Mouse (Mus musculus) heart, postnatal 4 days (tissue): Measurements from ENCODE around the gene Itga4. TPM values are rescaled to one million over a fixed set of nuclear protein-coding genes. Genes with fewer than 3 reads are reported as not detected.

Experiments used
- DNase-seq: peaks from one replicate; pipeline ENCODE4 v3.0.0; 2021
- total RNA-seq, 2 experiments: library from RNA; stranded (reverse); gene quantifications; 2 replicates each; pipeline ENCODE4 v1.2.3; 2021

Gene Itga4
- total RNA-seq, 2 experiments from 2014 or later = 3.2 to 4.0 TPM

DNA sequence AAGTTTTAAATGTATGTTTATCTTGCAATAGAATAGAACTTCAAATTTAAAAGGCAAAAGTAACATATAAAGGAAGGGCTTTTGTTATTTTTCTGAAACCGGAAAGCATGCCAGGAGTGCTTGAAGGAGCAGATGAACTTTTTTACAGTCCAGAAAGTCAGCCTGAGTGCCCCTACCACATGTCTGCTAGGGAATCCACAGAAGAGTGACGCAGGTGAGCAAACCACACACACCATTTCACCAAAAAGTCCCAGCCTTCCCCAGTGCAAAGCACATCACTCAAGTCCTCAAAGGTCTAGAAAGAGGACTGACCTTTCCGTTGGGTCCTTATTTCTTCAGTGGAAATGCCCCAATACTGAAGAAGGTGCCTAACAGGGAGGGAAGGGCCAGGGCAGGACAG is 11.3 kb downstream of the Itga4 start:
- no peak for DNase-seq

DNA sequence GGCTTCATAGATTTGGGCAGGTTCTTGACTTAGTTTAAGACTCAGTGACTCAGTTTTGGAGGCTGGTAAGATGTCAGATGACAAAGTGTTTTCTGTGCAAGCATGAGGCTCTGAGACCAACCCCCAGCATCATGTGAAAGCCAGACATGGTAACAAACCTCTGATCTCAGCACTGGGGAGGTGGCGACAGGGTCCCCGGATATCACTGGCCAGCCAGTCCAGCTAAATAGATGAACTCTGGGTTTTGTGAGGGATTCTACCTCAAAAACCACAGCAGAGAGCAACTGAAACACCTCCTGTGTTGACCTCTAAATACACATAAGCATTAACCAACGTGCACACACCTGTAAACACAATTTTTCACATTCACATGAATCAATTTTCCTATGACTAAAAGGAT is 12.0 kb downstream of the Itga4 start:
- no peak for DNase-seq

DNA sequence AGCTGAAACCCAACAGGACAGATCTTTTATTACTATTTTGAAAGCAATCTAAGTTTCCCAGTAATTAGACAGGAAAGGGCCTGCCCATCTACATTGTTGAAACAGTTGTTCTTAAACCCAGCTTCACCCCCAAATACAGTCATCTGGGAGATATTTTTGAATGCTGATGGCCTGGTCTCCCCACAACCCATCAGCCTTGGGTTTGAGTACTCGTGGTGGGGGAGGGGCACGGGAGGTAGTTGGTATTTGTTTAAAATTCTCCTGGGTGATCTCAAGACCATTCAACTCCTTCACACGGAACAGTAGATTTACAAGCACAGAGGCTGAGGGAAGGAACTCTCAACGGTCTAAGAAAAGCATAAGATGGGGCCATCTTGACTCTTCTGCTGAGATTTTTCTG is 13.6 kb downstream of the Itga4 start:
- no peak for DNase-seq

DNA sequence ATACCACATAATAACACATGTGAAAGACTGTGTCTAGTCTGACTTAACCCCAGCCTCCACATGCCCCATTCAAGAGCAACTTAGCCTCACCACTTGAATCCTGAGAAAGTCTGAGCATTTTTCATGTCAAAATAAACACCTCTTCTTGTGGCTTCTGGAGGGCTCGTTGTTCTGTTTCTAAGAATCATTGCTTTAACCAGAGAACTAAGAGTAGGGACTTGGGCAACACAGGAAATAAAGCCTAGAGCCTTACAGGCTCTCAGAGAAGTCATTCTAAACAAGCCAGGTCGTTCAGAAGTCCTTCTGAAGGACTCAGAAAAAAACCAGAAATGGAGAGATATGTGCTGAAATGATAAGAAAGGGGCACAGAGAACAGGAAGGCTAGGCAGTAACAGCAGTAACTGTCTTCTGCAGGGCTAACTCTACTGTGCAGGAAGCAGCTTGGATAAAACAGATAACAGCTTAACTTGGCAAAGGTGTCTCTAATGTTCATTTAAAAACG is 14.9 kb downstream of the Itga4 start:
- DNase-seq = no peak

DNA sequence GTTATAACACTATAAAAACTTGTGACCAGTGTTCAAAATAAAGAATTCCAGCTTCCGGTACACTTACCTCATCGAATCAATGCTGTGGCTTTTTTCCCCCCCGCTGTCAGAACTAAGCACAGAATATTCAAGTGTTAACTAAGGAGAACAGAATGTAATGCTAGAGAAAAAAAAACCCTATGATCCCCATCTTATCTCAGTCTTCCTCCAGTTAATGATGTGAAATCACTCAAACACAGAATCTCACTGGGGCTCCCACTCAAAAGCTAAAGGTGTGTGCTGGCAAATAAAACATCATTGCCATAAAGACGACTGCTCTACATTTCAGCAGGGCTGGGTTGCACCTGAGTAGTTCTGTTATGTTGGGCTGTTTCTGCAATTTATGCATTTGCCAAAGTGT is 16.6 kb downstream of the Itga4 start:
- DNase-seq = no peak

DNA sequence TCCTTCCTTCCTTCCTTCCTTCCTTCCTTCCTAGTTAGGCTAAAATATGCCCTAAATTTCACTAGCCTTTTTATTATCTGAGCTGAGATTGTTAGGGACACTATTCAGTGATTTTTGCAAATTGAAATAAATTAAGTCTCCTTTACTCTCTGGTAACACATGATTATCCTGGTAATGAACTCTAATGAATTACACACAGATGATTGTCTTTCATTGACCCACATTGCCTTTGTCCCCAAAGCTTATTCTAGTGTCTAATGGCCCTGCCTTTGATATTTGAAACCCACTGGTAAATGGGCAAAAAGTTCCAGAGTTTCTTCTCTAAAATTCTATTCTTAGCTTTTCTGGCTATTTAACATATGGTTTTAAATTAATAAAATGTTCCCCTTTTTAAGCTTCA is 23.4 kb downstream of the Itga4 start:
- DNase-seq = no peak

DNA sequence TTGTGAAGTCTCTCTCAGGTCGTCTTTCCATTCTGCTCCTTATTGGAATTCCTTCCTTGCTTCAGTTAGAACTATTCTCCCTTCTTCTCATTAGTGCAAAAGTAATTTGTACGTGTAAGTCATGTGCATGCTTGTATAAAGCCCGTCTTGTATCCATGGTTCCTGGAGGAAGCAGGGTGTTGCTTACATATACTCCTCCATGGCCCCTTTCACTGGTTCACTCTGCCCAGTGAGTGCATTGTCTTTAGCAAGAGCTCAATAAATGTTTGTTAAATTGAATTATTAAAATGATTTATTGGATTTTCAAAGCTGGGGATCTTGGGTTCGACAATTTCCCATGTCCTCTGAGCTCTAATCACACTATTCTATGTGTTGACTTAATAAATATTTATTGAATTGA is 29.0 kb downstream of the Itga4 start:
- no peak for DNase-seq

DNA sequence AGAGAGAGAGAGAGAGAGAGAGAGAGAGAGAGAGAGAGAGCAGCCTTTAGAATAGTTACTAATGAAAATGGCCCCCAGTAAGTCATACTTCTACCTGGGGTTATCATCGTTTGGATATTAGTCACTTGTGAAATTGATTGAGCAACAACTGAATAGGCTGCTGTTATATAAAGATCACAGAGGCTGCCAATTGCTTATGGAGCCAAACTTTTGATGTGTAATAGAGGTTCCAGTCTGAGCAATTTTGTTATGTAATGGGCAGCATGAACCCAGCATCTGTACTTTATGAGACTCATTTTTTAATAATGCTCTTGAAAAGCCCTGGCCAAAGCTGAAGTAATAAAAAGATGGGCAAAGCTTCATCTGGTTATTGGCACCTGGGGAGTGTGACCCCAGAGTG is 34.9 kb downstream of the Itga4 start:
- no peak for DNase-seq

DNA sequence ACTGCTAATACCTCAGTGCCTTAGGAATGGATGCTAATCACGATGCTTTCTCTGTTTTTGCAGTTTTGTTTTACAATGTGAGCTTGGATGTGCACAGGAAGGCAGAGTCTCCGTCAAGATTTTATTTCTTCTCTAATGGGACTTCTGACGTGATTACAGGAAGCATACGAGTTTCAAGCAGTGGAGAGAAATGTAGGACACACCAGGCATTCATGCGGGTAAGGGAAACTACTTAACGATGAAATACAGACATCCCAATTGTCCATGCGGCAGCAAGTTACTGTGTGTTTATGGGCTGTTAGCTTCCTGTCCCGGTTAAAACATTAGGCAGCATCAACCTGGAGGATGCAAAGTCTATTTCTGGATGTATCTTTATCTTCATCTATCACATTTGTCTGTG is 36.7 kb downstream of the Itga4 start:
- no peak for DNase-seq

DNA sequence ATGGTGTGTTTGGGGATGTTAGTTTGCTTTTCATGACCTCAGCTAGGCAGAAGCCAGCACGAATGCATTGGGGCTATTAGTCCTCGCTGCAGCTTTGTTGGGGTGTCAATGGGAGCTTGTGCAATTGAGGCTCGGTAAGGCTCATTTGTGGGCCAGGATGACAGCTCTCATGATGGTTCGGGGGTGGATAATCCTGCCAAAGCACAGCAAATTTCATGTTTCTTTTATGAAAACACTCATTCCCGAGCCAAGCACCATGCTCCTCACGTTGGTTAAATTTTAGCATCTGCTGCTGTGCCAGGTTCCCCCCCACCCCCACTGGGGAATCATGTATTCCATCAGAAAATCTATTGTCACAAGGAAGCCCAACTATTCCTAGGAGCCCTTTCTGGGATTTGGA is 37.2 kb downstream of the Itga4 start:
- no peak for DNase-seq

DNA sequence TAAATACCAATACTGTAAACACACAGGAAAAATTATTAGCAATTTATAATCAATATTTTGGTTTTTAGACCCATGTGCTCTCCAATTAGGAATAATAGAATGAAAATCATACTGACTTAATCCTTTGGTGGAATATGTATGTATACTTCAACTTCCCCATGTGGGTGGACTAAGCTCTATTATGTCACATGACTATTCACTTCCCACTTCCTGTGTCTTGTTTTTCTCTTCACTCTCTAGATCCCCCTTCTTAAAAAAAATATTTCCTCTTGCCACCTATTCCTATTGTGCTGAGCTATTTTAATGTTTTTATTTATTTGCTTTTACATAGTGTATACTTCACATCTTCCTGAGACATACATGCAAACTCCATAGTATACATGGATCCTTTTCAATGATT is 47.2 kb downstream of the Itga4 start:
- DNase-seq = no peak

DNA sequence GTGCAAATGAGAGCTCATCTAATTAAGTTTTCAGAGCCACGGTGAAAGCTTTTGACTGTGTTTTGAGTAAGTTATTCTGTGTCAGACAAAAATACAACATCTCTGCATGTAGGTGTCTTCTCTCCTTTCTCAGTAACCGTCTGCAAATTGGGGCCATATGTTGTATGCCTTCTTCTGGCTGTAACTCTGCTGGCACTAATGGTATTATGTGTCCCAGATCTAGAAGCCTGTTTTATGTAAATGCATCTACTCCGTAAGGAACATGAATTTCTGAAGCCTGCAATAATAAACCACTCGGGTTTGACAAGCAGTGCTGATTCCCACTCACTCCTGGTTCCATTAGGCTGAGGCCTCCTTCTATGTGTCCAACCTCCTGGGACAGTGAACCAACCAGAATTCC is 52.3 kb downstream of the Itga4 start:
- DNase-seq = no peak

DNA sequence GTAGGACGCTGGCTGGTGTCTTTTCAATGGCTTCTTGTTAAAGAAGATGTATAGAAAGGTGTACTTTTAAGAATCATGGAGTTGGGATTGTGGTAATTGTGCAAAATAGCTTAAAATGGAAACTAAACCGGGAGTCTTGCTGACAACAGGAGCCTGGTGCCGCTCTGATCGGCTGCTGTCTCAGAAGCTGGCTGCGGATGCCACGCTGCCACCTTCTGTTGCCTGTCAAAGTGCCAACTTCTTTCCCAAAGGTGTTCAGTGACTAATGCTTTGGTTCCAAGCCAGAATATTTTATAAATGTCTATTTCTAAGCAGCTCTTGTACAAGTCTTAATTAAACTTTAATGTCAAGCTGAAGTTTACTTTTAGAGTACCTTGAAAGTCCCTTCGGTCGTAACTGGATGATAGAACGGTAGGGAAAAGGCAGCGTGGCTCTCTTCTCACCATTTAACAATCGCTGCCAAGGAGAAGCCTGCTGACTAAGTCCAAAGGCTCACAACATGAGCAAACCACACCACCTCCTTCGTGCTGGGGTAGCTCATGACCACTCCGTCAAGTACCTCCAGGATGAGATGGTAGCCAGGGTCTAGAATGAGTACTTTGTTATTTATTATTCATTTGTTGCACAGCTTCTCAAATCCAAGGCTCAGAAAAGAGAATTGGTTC is 54.4 kb downstream of the Itga4 start:
- no peak for DNase-seq

DNA sequence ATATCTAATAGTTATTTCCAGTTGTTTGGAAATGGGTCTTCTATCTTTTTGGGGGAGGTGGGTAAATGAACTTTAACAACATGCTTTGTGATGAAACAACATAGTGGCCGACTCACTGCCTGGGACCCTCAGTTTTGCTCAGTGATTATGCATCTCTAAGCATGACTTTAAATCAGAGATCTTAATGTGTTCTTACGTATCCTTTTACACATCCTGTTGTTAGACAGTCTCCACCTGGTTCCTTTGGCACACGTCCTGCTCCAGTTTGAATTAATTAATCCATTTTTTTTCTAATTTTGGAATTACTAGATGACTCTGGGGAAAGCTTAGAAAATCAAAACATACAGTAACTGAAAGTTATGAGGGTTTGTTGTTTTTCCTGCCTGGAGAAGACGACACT is 57.3 kb downstream of the Itga4 start:
- DNase-seq = no peak

DNA sequence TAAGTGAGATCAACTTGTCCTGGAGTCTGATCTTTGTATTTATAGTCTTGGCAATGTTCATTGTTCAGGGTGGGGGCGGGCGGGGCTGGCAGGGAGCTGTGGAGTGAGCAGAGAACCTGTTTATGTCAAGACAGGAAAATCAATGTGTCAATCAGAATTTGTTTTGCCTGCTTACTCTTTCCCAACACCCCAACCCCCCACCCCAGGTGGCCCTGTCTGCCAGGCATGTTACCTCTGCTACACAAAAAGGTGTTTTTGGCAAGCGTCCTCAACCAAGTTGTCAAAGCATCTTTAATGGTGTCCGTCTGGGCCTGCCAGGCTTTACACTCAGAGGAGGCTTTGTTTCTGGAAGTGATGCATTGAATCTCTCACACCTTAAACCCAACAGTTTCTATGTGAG is 59.9 kb downstream of the Itga4 start:
- DNase-seq = no peak

DNA sequence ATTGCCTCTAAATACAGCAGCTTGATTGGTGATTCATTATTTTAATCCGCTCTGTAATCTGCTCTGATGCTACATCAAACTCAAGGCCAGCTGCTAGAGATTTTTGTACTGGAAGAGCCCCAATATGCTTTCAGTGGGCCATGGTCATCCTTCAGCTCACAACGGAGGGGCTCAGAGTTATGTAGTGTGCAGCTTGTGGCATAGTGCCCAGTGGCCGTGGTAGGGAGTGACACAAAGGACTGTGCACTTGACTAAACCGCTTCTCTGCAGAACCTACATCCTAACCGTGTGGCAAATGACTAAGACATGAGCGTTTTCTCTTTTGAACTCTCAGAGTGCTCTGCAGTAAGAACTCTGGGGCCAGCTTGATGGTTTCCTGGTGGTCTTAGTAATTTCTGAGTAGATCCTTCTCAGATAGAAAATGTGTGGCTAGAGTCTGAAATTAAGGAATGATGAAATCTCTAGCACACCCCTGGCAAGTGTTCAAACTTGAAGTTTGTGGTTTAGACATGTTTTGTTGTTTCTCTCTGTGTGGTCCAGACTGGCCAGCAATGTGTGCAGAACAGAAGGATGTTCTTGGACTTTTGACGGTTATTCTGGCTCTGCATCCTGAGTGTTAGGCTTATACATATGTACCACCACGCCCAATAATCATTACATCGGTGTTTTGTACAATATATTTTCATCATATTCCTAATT is 61.1 kb downstream of the Itga4 start:
- no peak for DNase-seq

DNA sequence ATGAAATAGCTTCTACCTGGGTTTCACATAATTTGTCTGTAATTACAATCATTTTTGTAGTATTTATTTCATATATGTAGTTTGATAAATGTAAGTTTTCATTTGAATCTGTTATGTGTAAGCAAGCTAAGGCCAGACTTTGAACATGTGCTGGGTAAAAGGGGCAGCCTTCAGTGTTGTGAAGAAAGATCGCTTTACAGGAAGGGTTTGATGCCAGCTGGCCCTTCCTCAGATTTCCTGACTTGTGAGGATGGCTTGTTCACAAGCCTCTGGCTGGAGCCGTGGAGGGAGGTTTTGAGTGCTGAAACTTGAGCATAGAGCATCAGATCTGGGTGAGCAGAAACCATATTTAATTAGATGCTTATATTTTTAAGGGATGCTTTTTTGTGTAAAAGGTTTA is 72.9 kb downstream of the Itga4 start:
- DNase-seq = no peak

DNA sequence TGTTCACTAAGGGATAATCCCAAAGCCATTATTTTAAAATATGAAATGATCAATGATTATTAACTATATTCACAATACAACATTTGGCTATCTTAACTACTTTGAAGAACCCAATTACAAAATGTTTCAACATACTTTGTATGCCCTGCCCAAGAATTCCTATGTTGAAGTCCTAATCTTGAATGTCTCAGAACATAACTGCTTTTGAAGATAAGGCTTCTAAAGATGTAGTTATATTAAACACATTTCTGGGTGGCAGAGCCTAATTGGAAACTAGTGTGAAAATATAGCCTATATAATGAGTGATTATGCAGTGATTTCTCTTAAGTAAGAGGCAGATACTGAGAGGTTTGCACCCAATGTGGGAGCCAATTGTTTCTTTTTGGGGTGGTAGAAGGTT is 79.4 kb downstream of the Itga4 start:
- DNase-seq = no peak

DNA sequence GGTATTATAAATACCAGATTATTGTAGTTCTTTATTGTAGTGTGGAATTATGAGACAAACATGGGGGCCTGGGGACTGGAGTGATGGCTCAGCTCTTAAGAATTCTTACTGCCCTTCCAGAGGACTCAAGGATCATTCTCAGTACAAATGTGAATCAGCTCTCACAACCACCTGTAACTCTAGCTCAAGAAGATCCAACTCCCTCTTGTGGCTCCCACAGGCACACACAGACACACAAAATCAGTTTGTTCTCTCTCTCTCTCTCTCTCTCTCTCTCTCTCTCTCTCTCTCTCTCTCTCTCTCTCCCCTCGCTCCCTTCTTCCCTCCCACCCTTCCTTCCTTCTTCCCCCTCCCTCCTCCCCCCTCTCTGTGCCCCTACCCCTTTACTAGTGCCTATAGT is 80.9 kb downstream of the Itga4 start:
- DNase-seq = no peak

DNA sequence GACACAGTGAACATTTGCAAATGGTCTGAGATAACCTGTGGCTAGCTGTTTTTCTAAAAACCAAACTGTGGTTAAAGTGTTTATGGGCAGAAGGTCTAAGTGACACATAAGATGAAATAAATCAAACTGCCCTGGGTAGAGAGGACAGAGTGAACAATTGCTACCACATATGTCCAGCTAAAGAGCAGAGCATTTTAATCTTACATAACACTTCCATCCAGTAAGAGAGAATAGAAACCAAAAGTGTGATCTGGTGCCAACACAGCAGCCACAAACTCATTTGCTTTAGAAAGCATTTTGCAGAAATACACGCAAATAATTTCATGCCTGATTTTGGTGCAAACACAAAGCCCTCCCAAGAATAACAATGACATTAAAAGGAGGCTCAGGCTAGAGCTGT is 83.8 kb downstream of the Itga4 start:
- DNase-seq = no peak

DNA sequence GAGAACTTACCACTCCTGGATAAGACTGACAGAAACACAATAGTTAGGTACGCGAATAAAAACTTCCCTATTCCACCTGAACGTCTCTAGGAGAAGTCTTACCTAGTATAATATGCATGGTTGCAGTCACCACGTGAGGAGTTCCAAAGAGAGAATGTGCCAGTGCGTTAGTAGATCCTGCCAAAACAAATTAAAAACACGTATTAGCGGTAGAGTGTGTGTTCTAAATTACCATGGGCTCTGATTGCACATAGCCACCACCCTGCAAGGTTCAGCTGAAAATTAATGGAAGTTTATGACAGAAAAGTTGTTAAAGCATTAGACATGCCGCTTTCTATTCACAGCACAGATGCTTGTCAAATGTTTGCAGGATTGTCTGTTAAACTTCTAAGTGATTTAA is 87.9 kb downstream of the Itga4 start:
- DNase-seq = no peak

DNA sequence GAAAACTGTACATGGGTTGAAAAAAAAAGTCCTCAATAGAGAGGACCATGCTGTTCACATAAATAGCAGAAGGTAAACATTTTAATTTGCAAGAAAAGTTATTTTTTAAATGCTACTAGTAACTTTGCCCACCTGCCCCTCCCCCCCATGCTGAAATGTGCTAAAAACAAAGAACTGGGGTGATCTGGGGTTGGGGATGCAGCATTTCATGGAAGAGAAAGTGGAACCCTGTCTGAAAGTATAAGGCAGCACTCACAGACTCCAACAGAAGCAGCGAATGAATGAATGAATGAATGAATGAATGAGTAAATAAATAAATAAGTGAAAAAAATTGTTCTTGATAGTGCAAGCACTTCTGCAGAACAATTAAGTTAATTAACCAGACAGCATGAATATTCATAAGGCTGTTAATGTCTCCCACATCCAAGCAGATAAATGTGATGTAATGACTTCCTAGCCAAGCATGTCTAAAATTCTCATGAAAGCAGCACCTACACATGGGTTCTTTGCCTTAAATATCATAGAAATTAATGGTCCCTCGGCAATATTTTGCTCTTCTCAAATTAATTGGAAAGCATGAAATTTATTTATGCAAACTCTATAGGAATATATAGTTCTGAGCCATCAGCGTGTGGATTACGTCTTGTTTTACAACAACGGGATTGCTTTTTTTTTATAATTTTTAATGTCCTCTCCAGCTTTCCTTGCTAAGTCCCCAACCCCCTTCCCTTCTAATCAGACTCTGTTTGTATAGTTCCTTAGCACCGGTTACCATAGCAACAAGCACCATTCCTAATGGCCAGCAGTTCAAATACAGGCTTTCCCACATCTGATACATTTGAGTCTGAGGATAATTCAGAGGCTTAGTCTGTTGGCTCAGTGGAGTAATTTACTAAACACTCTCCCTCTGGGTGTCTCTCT is 96.2 kb downstream of the Itga4 start:
- DNase-seq = no peak

DNA sequence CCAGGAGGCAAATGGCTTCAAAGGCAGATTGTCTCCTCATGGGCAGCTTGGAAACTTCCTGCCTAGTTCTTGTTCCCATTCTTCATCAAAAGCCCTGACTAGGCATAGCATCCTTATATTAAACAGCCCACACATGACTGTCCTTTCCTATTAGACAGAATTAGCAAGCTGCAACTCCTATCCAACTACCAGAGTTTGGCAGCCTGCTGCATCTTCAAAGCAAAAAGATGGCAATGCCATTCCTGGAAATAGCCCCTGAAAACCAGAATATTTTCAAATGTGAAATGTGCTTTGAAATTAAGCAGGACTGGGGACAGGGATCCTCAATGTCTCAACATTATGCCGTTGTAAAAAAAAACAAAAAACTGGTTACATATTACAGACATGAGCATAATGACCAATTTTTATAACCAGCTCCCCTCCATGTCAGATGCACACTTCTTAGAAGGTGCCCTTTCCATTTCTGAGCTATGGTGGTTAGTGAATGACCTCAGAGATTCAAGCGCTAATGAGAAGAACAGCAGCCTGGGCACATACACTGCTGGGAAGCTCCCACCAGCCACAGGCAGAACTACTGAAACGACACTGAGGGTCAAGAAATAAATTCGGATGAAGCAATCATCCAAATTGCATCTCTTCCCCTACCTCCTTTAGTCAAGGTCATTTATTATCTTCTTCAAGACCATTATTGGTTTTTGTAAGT is 97.0 kb downstream of the Itga4 start:
- no peak for DNase-seq
